Mouse (Mus musculus): ENCODE measurements around the gene Fkbp2.
"Not testable (repeated sequence)": the region's sequence is repeated elsewhere in the genome, so short reads cannot be mapped to it uniquely, and the experiment has no call there.

Gene Fkbp2

DNA sequence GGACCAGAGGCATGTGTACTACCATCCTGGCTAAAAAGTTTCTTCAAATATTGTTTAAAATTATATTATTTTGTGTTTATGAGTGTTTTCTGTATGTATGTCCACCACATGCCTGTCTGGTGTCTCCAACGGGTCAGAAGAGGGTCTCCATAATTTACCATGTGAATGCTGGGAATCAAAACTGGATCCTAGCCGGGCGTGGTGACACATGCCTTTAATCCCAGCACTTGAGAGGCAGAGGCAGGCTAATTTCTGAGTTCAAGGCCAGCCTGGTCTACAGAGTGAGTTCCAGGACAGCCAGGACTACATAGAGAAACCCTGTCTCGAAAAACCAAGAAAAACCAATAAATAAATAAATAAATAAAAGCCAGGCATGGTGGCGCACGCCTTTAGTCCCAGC is 10.9 kb upstream of the Fkbp2 start:
- DNase-seq (ENCODE audit: low read depth in 2 of 2, low spot score in 2 of 2): not testable (repeated sequence)

DNA sequence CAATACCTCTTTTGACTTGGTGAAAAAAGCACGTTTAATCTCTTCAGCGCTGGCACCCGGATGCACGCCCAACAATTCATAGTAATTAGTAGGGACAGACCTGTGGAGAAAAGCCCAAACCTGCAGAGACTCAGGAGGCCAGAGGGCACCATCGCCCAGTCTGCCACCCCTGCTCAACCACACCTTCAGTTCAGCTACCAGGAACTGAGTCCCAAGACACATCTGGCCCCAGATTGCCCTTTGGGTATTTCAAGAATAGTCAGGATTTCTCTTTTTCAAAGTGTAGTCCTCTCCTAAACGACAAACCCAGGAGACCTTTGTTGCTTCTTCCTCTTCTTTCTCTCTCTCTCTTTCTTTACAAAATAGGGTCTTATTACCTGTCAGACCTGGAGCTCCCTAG is 10.4 kb upstream of the Fkbp2 start:
- DNase-seq (ENCODE audit: low read depth in 2 of 2, low spot score in 2 of 2): no peak

DNA sequence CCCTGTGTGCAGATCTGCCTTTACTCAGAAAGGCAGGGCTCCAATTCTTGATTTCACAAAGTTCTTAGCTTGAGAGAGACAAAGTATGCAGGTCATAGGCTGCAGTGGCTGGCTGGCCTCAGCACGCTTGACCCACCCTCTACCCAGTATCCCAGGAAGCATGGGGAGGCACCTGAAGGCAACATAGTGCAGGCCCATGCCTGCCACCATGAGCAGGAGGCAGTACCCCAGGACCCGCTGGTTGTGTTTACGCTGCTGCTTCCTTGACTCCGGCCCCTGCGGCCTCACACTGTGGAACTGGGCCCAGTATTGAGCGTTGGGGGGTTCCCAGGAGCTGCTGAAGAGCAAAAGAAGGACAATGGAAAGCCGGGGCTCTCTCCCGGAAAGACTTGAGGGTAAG is 8.9 kb upstream of the Fkbp2 start:
- no peak for DNase-seq (ENCODE audit: low read depth in 2 of 2, low spot score in 2 of 2)

DNA sequence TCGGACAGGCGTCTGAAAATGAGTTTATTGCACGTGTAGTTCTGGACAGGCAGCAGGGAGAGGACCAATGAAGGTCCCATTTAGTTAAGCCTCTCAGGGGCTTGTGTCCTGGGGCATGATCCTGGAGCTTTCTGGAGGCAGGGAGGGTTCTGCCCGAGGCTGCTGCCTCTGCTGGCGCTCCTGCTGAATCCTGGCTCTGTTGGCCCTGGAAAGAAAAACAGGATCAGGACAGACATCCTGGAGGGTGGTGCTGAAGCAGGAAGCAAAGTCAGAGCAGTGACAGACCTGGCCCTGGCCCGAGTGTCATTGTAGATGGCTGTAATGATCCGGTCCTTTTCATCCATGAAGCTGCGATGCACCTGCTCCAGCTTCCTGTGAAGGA is 7.6 kb upstream of the Fkbp2 start:
- no peak for DNase-seq (ENCODE audit: low read depth in 2 of 2, low spot score in 2 of 2)

DNA sequence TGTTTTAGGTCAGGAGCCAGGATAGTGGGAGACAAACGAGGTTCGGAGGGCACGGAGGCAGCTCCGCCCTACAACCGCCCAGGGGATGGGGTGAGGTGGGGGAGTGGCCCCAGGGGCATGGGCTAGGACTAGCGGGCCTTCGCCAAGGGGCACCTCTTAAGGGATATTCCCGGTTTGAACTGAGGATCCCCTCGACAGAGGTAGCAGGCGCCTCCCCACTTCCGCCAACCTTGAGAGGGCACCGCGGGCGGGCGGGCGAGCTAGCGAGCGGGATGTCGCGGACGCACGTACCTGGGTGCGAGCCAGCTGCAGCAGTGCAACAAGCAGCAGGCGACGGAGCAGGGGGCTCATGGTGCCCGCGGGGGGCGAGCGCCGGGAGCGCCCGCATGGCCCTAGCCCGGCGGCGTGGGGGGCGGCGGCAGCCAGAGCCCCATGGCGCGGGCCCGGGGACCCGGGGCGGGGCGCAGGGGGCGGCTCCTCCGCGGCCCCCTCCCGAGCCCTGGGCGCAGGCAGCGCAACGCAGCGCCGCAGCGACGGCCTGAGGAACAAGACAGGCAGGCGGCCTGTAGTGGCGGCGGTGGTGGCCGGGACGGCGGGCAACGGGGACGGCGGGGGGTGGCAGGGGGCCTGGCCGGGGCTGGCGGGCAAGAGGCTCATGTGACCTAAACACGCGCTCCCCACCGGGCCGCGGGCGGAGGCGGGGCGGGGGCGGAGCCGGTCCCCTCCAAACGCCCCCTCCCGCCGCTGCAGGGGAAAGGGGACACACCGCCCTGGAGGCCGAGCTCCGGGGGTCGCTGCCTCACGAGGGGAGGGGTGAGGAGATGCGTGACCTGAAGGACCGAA is 7.0 kb upstream of the Fkbp2 start, which contains the start of gene Vegfb:
Gene Vegfb, minus strand, starts transcription at position 591 of the 843 bp plus-strand sequence.
- DNase-seq (ENCODE audit: low read depth in 2 of 2, low spot score in 2 of 2): peak in 1 of 2 experiments; percentile 44

DNA sequence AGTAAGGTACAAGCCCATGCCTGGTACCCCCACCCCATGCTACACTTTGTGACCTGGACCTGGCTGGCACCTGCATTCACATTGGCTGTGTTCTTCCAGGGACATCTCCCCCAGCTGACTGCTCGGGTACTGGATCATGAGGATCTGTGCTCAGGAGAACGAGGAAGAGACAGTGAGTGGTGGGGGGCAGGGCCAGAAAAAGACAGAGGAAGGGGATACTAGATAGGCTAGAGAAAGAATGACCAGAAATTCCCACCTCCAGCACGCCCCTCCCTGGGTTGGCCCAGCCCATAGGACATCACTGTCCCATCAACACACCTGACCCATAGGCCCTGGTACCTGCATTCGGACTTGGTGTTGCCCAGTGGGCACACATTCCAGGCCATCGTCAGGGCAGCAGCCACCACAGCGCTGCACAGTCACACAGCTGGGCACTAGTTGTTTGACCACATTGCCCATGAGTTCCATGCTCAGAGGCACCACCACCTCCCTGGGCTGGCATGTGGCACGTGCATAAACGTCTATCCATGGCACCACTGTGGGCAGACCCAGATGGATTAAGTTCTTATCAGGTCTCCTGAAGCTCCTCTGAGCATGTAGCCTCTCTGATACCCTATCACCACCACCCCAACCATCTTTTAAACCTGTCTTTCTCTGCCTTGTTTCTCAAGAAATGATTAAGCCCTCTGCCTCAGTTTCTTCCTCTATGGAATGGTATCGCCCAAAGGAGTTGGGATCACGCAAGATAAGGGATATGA is 5.8 kb upstream of the Fkbp2 start:
- DNase-seq (ENCODE audit: low read depth in 2 of 2, low spot score in 2 of 2): no peak

DNA sequence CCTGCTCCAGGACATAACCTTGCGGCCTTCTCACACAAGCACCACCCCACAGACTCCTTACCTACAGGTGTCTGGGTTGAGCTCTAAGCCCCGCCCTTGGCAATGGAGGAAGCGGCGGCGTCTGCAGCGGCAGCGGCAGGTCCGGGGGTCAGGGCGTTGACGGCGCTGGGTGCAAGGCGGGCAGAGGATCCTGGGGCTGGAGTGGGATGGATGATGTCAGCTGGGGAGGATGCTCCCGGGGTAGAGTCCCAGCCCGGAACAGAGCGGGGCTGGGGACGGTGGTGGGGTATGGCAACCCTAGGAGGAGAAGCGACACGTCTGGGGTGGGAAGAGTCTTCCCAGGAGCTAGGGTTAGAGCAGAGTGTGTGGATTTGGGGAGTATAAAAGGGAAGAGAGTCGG is 5.0 kb upstream of the Fkbp2 start:
- DNase-seq (ENCODE audit: low read depth in 2 of 2, low spot score in 2 of 2): no peak

DNA sequence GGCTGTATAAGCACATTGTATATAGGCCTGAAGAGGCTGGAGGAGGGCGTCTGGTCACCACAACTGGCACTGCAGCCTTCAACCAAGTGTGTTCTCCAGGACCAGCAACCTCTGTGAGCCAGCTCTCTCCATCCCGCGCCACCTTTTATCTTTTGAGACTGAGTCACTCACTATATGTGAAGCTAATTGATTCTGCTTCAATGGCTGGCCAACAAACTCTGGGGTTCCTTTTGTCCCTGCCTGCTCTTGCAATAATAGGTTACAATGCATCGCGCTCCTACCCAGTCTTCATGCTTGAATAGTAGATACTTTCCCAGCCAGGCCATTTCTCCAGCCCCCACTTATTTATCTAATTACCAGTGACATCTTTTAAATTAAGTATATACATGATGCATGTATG is 3.3 kb upstream of the Fkbp2 start:
- DNase-seq (ENCODE audit: low read depth in 2 of 2, low spot score in 2 of 2): no peak

DNA sequence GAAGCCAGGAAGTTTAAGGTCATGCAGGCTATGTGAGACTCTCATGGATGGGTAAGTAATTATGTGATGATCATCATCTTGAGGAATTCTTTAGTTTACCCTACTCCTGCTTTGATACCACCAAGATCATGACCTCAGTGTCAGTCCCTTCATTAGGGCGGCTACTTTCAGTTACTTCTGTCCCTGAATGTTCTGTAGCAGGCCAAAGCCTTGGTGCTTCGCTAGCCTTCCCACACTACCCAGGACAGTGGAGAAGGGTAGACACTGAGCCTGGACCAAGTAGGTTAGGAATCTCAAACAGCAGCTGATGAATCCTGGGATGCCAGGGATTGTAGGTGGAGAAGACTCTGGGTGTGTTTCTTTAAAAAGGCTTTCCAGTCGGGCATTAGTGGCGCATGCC is 1.2 kb upstream of the Fkbp2 start:
- no peak for DNase-seq (ENCODE audit: low read depth in 2 of 2, low spot score in 2 of 2)

DNA sequence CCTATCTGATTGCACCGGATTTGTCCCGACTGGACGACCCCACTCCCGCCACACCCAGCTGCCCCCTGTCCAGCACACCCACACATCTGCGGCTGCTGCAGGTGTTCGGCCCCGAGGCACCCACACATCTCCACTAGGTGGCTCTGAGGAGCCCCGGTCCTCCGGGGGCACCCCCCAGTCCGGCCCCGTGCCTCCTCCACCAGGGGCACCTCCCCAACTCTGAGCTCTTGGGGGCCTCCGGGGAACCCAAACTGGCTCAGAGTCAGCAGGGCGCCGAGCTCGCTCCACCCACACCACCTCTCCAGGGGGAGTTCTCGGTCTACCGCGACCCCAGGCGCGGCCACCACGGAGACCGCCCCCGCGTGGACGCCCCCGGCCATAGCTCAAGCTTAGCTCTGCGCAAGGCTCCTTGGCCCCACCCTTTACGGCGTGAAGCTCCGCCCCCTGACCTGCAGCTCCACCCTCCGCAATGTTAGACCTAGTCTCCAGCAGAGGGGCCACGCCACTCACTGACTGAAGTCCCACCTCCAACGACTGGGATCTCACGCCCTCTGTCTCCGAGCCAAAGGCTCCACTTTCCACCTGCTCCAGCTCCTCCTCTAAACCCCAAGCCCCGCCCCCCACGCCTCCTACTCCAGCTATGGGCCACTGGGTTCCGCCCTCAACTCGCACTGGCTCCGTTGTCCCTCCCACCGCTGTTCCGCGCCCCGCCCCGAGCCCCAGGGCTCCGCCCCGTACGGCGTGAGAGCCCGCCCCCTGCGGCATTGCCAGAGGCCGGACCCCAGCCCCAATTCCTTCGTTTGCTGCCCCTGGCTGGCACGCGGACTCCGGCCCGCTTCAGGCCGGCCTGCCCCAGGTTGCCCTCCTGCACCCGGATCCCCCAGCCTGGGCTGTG is 568 bp downstream of the Fkbp2 start:
- peak; percentile 99 to 100 for DNase-seq (ENCODE audit: low read depth in 2 of 2, low spot score in 2 of 2)

DNA sequence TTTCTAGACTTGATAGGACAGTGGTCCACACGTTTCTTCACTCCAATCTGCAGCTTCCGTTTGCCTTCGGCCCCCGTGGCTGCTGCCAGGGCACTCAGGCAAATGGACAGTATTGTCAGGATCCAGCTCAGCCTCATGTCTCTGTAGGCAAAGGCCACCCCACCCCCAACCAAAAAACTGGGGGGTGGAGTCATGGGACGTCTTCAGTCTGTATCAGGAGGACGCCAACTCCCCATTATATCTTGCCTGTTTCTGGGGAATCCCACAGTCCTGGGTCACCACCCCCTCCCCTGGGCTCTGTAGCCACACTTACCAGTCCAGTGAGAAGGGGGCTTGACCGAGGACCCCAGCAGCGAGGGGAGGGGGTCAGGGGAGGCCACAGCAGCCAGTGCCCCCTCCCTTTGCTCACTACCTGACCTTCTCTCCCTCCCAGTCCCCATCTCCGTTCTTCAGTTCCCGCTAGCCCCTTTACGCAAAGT is 1.3 kb downstream of the Fkbp2 start:
- no peak for DNase-seq (ENCODE audit: low read depth in 2 of 2, low spot score in 2 of 2)

DNA sequence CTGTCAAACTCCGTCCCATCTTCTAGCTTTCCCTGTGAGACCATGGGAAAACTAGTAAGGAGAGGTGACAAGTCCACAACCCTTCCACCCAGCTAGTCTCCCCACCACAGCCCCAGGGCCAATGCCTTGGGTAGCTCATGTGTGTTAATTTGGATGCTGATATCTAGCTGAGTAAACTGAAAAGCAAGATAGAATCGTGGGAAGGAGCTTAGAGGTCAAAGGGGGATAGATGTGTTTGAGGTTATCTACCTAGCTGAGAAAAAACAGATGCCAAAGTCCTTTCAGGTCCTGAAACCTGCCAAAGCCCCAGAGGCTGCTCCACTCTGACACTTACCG is 1.7 kb downstream of the Fkbp2 start:
- DNase-seq (ENCODE audit: low read depth in 2 of 2, low spot score in 2 of 2): no peak

DNA sequence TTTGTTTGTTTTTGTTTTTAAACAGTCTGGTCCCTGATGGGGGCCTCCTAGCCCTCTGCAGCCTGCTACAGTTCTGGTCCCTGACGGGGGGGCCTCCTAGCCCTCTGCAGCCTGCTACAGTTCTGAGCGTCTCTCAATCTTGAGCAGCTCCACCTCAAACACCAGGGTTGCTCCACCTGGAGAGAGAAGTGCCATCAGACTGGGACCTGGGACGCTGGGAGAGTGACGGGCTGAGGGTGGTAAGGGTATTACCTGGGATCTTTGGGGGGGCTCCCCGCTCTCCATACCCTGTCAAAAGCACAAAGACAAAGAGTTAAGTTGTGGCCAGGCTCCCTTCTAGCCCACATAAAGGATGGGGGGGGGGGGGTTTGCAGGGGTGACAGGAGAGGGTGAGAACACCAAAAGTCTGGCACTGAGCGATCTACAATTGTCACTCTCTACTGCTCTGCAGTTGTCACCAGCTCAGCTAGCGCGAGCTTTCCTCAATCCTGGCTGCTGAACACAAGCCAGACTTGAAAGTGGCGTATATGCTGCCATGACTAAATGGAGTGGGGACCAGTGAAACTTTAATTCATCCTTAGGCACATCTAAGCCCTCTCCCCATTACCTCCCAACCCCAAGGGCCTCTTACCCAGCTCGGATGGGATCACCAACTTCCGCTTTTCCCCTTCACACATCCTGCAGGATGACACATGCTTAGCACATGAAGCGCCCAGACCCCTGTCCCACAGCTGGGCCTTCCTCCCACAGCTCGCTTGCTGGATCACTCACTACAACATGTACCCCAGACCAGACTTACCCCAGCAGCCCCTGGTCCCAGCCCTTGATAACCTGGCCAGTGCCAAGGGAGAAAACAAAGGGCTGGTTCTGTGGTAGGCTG is 2.3 kb downstream of the Fkbp2 start:
- DNase-seq (ENCODE audit: low read depth in 2 of 2, low spot score in 2 of 2): no peak

DNA sequence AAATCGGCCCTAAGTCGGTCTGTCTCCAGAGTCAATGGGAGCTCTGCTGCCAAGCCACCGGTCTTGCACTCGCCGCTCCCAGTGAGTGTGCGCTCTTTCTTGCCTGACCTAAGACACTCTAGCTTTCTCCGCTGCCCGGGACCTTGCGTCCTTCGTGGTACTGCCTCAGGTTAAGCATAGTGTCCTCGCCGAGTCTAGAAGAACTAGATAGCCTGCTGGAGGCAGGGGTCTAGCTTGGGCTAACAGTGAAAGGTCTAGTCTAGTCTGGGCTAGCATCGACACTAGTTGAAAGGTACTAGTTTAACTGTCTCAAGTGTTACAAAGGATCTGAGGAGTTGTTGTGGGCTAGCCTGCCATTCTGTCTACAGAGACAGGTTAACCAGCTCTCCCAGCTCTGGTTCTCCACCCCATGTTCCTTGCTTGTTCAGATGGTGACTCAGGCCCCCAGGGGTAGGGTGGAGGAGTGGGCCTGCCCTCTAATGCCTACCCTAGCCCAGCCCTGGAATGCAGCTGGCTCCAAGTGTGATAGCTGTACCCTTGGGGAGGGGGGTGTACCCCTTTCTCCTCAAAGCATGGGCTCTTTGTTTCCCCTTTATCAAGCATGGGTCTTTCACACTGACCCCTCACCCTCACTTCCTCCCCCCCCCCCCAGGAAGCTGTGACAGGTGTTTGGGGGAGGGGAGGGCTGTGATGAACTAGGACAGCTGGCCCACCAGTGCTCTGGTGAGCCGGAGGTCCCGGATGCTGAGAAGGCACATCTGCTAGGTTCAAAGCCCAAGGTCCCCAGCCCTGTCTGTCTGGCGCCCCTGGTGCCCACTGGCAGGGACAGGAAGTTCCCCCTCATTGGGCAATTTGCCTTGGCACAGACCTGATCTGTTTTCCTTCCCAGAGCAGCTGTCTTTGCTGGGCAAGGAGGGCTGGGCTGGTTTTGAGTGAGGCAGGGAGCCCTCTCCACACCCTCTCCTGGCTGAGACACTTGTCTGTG is 4.5 kb downstream of the Fkbp2 start, which contains the start of gene Plcb3:
Gene Plcb3, minus strand, starts transcription at position 934 of the 985 bp plus-strand sequence.
- peak; percentile 54 to 55 for DNase-seq (ENCODE audit: low read depth in 2 of 2, low spot score in 2 of 2)

DNA sequence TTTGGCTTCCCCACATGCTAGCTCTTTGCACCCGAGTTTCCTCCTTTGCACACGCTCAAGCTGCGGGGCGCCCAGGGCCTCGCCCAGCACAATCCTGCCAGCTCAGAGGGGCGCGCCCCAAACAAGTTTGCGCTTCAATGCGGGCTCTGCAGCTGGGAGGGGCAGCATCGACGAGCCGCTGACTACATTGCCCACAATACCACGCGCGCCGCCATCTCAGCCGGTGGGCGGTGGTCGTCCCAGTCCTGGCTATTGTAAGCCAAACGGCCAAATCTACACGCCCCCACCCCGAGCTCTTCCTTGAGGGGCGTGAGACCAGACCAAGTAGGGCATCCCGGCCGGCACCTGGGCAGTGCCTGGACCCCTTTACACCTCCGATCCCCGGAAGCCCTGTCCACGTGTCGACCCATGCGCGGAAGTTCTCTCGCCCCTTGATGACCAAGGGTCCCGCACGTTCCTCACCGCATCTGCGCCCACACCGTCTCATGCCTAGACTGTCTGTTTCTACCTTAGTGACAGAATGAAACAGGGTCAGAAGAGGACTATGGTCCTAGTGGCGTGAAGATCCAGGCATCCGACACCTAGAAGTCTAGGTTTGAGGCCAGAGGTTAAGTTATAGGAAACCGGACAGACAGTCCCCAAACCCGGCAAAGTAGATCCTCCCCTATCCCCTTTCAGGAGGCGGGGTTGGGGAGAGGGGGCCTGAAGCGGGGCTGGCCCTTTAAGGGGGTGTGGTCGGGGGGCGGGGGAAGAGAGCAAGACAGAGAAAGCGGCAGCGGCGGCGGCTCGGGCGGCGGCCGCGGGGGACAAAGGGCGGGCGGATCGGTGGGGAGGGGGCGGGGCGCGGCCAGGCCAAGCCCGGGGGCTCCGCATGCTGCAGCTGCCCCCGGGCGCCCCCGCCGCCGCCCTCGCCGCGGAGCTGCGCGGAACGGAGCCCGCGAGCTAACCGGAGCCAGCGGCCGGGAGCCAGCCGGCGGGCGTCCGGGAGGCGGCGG is 5.8 kb downstream of the Fkbp2 start, which contains the start of gene Ppp1r14b:
Gene Ppp1r14b, plus strand, starts transcription at position 758 of the 995 bp plus-strand sequence.
- peak; percentile 62 to 73 for DNase-seq (ENCODE audit: low read depth in 2 of 2, low spot score in 2 of 2)

DNA sequence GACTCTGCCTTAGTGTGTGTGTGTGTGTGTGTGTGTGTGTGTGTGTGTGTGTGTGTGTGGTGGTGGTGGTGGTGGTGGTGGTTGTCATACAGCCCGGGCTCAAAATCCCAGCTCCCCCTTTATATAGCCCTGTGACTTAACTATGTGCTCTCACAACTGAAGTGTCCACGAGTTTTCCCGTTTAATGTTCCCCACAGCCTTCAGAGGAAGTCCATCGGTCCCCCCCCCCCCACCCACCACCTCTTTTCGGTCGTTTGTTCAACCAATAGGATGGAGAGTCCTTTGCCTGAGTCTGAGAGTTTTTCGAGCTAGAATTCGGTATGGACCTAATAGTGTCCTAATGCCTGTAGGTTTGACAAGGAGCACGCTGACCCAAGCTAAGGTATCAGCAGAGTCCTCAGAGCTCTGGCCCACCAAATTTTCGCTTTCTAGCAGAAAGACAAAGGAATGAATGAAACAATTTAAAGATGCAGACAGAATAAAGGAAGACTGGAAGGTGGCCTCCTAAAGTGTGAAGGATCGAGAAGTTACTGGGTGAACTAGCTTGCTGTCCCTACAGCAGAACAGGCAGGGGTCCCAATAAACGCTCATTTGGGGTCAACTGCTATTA is 6.6 kb downstream of the Fkbp2 start:
- DNase-seq (ENCODE audit: low read depth in 2 of 2, low spot score in 2 of 2): no peak

DNA sequence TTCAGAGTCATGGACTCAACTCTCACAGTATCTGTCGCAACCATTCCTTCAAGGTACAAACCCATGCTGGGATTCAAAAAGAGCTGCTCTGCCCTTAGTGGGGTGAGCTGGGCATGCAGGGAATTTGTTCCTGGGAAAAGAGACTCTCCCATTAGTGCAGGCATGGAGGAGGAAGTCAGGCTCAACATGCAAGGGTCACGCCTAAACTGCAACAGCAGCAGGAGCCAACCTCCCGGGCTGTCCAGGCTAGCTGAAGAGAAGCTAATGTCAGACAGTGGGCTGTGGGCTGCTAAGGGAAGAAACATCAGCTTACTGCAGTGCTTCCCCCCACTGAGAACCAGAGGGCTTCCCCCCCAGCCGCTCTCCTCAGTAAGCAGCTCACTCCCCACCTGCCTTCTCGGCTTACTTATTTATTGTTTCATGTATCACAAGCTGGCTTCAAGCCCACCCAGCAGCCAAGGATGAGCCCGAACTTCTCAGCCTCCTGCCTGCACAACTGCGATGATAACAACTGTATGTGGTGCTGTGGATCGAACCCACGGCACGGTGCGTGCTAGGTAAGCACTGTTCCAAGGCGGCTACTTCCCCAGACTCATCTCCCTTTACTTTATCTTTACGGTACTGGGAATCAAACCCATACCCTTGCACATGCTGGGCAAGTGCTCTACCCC is 7.9 kb downstream of the Fkbp2 start:
- DNase-seq (ENCODE audit: low read depth in 2 of 2, low spot score in 2 of 2): no peak

Data from CD8-positive naive resting alpha-beta T cell, adult 2 months (primary cell).